Mouse (Mus musculus): ENCODE data around the gene Clec3a.

Clec3a gene

DNA sequence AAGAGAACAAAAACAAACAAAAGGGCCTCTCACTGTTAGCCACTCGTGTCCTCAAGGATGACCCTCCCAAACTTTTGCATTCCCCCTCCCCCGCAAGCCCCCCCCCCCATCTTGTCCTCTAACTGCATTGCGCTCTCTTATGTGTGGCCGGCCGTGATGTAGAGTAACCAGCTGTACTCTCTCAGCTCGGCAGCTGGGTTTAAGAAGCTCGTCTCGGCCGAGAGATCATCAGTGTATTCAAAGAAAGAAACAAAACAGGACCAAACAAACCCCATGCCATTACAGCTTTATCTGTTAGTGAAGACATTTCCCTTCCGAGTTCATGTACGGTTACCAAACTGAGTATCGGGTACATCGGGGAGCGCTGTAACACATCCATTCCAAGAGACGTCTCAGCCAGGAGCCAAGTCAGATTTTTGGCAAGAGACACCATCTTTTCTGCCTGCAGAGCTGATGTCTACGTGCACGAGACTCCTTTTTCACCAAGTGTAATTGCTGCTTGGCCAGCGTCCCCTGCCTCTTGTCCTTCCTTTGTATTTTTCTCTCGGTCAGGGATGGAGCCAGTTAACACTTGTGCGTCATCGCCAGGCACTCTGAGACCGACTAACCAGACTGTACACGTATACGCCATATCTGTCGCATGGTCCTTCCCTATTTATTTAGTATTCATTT is 40.4 kb downstream of the Clec3a start:
- DNase-seq (ENCODE audit: low read depth, low spot score) = no peak

DNA sequence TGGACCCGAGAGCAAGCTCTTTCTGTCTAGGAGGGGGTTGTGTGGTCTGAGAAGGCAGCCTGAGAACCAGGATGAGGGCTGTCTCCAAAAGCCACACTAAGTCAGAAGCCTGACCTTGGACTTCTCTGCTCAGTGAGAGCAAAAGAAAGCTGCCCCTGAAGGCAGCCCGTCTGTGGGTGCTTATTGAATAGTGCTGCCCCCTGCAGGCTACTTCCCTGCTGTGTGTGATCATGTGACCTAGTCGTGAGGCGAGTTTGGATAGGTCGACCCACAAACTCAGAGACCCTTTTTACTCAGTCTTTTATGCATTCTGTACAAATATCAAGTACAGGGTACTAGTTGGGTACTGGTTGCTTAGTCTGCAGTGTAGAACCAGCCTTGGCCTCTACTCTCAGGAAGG is 42.7 kb downstream of the Clec3a start:
- no peak for DNase-seq (ENCODE audit: low read depth, low spot score)

DNA sequence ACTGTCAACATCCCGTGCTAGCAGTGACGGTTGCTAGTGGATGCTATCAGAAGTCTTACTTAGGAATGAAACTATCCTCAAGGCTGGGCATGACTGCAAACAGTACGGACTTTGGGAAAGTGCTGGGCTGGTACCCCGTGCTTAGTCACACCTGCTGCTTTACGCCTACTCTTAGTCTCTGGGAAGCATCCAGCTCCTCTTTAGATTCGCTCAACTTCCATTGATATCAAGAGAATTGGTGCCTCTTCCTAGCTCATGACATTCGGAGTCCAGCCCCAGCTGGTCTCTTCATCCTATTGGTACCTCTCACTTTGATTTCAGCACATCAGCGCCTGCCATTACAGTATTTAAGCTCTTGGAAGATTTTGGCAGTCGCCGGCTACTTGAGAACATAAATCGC is 44.7 kb downstream of the Clec3a start:
- DNase-seq (ENCODE audit: low read depth, low spot score) = no peak

DNA sequence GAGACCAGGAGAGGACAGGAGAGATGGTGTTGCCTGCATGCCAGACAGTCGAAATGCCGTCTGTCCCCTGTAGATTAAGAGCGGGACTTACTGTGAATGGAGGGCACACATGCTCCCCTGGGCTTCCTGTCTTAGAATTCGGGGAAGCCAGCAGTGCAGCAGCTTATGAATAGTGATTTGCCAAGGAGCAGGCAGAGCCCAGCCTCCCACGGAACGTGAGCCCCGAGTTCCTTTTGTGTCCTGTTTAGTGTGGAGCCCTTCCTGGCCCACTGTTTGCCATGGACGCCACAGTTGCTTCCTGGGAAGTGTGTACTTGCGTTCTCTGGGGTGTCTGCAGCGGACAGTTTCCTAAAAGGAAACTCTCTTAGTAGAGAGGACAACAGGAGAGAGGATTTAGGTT is 45.4 kb downstream of the Clec3a start:
- DNase-seq (ENCODE audit: low read depth, low spot score) = no peak

DNA sequence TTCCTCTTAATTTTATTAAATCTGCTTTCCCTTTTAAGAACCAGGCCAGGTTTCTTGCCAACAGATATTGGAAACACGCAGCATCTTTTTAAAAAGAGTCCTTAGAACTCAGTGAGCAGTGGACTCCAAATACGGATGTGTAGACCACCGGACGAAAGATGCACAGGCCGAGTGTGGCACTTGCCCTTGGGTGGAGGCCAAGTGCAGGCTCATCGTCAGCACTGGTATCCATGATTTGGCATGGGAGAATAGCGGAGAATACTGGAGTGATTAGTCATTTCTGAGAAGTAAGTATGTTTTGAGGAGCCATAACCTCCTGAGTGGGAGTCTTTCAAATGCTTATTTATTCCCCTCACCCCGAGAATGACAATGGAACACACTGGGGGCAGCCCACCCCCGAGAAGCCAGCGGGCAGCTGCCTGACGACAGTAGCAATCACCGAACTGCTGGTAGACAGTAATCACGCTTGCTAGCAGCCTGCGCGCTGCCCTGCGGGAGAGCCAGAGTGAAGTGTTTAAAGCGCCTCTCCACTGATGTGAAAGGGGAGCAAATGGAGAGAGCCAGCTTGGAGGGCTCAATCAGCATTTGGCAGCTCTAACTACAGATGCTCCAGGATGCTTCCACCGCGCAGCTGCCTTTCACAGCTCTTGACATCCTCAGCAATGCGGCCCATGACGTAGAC is 50.8 kb downstream of the Clec3a start:
- no peak for DNase-seq (ENCODE audit: low read depth, low spot score)

DNA sequence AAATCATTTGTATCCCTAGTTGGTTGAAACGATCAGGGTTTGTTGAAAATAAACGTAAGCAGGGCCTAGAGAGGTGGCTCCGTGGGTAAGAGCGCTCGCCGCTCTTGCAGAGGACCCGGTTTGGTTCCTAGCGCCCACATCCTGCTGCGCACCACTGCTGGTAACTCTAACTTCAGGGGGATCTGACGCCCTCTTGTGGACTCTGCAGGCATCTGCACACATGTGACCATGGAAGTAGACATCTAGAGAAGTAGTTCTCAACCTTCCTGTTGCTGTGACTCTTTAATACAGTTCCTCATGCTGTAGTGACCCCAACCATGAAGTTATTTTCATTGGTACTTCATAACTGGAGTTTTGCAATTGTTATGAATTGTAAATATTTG is 51.3 kb downstream of the Clec3a start:
- DNase-seq (ENCODE audit: low read depth, low spot score) = no peak

DNA sequence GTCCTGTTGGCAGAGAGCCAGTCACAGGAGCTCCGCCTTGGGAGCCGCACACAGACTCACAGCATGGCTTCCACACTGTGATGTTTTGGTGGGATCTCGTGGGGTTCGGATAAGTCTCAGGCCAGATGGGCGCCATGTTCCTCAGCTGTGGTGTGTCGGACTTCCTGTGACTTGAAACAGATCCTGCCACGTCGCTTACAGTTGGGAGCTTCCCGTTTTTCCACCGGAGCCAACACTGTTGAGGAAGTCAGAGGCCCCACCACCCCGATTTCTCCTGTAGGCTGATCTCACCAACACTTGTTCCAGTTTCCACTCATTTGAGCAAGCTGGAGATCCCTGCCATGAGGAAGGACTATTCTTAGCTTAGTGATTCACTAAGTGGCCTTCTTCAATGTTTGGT is 55.7 kb downstream of the Clec3a start:
- DNase-seq (ENCODE audit: low read depth, low spot score) = no peak
